Mouse (Mus musculus) stomach, embryonic 14.5 days (tissue): ENCODE data around the gene Oosp2. TPM values are rescaled to one million over a fixed set of nuclear protein-coding genes. Genes with fewer than 3 reads are reported as not detected.

Experiments used
- polyA plus RNA-seq: library from polyadenylated mRNA; unstranded; fragments of >200 nt; fragmentation: Nextera tagmentation; extraction: Ambion mirVana; gene quantifications from 2 replicates; pipeline ENCODE4 v1.2.1, GENCODE M21; 2014

Gene Oosp2
- polyA plus RNA-seq, 1 experiment from 2014 or later, result not detected

Other genes starting within 250 kb of the Oosp2 start
- 0.35 and 0.77 TPM in 2 replicates for gene Ms4a4b, start 217.0 kb downstream of the Oosp2 start, polyA plus RNA-seq
- gene Ms4a6c, start 191.2 kb downstream of the Oosp2 start, polyA plus RNA-seq, result 8.2 and 9.2 TPM in 2 replicates
- gene Gm8369, start 174.6 kb downstream of the Oosp2 start, polyA plus RNA-seq, result not detected in 2 replicates
- 5.6 and 9.7 TPM in 2 replicates for gene Ms4a6b, start 144.0 kb downstream of the Oosp2 start, polyA plus RNA-seq
- 2.1 and 3.0 TPM in 2 replicates for gene Ms4a4d, start 123.8 kb downstream of the Oosp2 start, polyA plus RNA-seq
- 4.3 and 7.1 TPM in 2 replicates for gene Ms4a6d, start 55.7 kb downstream of the Oosp2 start, polyA plus RNA-seq
- 0.41 TPM in 1 of 2 replicates, not detected in the other for gene Ms4a2, start 36.8 kb downstream of the Oosp2 start, polyA plus RNA-seq
- gene Ms4a3, start 19.7 kb downstream of the Oosp2 start, polyA plus RNA-seq, result 0.43 TPM in 1 of 2 replicates, not detected in the other
- not detected in 2 replicates for gene Oosp1, start 30.6 kb upstream of the Oosp2 start, polyA plus RNA-seq
- gene Oosp3, start 36.5 kb upstream of the Oosp2 start, polyA plus RNA-seq, result not detected in 2 replicates
- 0.58 and 1.3 TPM in 2 replicates for gene Gif, start 87.0 kb upstream of the Oosp2 start, polyA plus RNA-seq
- gene Mrpl16, start 109.8 kb upstream of the Oosp2 start, polyA plus RNA-seq, result 51.1 and 59.7 TPM in 2 replicates
- 22.8 and 23.2 TPM in 2 replicates for gene Stx3, start 158.8 kb upstream of the Oosp2 start, polyA plus RNA-seq
- 0.27 TPM in 1 of 2 replicates, not detected in the other for gene Olfr1417, start 178.7 kb upstream of the Oosp2 start, polyA plus RNA-seq
- gene Olfr1418, start 200.5 kb upstream of the Oosp2 start, polyA plus RNA-seq, result not detected in 2 replicates
- not detected in 2 replicates for gene Olfr1419, start 214.5 kb upstream of the Oosp2 start, polyA plus RNA-seq
- gene Olfr1420, start 226.0 kb upstream of the Oosp2 start, polyA plus RNA-seq, result 0.27 TPM in 1 of 2 replicates, not detected in the other